Mouse (Mus musculus) lung, adult 18-20 months (tissue): ENCODE measurements at regions not wholly inside any gene's neighbourhood (a gene's known extent, or its start where the extent isn't known, plus 50 kb on each side); places are given as distances from the start of the nearest gene placed in this dataset.

Experiments
- DNase-seq, 2 experiments: peaks; one replicate each; pipeline ENCODE4 v3.0.0; 2022; ENCODE audit warnings: mixed read lengths in 2 of 2

- DNase-seq, result peak; percentile 67 to 71
Observed at GRCm38 (mm10) chr4:114665684-114666083, 155.8 kb upstream of the Gm12830 start.

- no peak for DNase-seq
Observed at GRCm38 (mm10) chr4:114666238-114666978, 155.1 kb upstream of the Gm12830 start.

DNA sequence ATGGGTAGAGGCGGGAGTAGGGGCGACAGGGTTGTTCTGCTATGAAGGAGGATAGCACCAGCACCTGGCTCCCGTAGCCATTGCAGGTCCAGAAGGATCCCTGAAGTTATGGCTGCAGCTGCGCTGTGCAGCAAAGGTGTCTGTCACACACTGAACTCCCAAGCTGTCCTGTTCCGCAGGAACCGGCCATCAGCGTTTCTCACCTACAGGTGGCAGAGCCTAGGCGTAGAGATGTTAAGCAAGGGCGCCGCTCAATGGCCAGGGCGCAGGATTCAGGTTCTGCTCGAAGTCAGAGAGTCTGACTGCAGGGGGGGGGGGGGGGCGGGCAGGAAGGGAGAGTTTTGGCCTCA, 154.6 kb upstream of the Gm12830 start:
- no peak for DNase-seq

GRCm38 (mm10) chr4:114672096-114672720, 149.3 kb upstream of the Gm12830 start:
- no peak for DNase-seq

- no peak for DNase-seq
Observed at GRCm38 (mm10) chr4:114676908-114677898, 144.3 kb upstream of the Gm12830 start.

GRCm38 (mm10) chr4:114678053-114678941, 143.2 kb upstream of the Gm12830 start:
- no peak for DNase-seq

GRCm38 (mm10) chr4:114680360-114680759, 141.2 kb upstream of the Gm12830 start:
- DNase-seq, result no peak

- DNase-seq, result no peak
Observed at GRCm38 (mm10) chr4:114682955-114683354, 138.6 kb upstream of the Gm12830 start.

- no peak for DNase-seq
Observed at GRCm38 (mm10) chr4:114683696-114684095, 137.8 kb upstream of the Gm12830 start.

DNA sequence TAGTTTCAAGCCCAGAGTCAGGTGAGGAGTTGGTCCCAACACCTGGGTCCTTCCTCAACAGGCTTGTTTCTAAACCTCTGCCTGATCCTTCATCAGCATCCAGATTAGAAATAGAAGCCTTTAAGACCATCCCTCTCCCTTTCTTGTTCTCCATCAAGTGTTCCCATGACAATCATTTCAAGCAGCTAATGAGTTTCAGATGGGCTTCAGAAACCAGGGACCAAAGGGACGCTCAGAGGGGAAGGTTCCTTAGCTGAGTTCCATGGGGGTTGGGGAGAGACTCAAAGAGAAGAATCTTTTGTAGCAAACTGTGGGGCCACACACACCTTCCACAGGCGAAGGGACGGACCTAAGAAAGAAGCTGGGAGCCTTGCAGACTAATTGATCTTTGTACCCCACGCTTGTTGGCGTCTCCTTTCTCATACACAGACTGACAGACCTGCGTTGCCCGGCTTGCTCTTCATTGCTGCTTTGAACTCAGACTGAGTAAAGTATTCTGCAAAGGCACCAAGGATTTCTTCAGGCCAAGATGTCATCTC, 136.6 kb upstream of the Gm12830 start:
- DNase-seq, result no peak

- DNase-seq, result no peak
Observed at GRCm38 (mm10) chr4:114685454-114685853, 136.1 kb upstream of the Gm12830 start.

DNA sequence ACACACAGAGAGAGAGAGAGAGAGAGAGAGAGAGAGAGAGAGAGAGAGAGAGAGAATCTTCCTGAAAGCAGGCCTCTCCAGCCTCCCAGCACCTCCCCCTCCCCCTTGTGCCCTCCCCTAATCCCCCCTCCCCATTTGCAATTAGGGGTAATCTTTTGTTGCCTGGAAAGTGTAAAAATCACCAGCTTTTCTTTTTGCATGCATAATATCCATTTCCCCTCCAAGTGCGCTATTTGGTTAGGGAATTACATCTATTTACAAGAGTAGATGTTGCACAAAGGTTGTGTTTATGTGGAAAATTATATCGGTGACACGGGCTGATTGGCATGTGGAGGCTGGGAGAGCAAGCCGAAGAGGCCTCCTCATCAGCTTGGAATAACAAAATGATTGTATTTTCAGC, 135.4 kb upstream of the Gm12830 start:
- no peak for DNase-seq

DNA sequence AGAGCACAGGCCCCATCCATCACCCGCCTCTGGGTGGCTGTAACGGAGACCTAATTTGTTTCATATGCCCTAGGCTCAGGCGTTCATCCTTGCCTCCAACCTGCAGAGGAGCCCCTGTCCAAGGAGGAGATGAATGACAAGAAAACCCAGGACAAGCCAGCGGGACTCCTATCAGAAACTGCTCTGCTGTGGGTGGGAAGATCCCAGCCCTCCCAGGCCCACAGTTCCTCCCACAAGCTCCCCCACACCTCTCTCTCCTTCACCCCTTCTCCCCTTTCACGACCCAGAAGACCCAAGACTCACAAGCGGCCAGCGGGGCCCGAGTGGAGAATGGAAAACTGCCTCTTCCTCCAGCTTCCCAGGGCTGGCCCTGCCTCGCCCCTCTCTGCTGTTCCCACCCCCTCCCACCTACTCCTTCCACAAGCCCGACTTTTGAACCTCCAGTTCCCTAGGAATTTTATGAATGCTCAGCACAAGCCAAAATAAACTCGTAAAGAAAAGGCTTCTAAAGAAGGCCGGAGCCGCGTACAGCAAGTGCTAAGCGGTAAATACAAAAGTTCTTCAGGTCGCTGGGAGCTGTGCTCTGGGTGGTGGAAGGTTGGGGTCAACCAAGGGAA, 133.1 kb upstream of the Gm12830 start:
- peak; percentile 11 to 12 for DNase-seq

- DNase-seq, result no peak
Observed at GRCm38 (mm10) chr4:114688973-114689371, 132.6 kb upstream of the Gm12830 start.

- DNase-seq, result no peak
Observed at GRCm38 (mm10) chr4:114705586-114705985, 115.9 kb upstream of the Gm12830 start.

DNA sequence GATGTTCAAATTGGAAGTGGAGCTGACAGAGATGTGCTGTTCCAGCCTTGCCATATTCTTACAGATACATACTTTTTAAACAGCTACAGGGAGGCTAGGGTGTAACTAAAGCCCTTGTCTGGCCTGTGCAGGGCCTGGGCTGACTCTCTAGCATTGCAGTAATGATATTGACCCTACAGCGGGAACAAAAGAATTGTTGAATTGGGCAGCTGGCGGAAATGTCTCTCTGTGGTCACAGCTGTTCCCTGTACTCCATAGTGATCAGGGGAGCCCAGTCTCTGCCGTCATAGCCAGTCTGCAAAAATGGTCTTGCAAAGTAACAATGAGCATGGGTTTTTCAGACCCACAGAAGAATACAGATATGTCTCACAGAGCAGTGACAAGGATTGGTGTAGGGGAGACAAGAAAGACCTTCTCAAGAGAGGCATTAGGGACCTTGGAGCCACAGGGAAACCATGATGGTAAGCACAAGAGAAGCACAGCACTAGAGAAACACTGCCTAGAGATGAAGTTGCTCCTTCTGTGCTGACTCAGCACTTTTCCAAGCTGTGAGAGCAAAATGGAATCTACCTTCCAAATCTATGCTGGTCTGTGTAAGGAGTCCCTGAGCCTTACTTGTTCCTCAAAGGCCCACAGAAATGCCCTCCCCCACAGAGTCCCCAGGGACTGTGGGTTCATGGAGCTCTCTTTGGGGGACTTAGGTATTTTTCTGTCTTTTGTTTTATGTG, 111.2 kb upstream of the Gm12830 start:
- DNase-seq, result no peak

DNA sequence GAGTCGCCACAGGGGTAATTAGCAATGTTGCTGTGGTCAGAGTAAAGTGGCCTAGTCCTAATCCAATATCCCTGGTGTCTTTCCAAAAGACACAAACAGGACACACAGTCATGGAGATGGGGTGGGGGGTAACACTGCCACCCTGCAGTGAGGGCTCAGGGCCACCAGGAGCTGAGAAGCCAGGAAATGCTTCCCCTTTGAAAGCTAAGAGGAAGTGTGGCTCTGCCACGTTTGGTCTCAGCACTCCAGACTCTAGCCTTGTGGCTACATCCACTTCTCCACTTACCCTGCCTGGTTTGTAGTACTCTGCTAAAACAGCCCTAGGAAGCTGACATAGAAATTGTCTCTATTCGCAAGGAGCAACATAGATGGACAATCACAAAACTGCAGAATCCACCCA, 110.4 kb upstream of the Gm12830 start:
- DNase-seq, result no peak

DNA sequence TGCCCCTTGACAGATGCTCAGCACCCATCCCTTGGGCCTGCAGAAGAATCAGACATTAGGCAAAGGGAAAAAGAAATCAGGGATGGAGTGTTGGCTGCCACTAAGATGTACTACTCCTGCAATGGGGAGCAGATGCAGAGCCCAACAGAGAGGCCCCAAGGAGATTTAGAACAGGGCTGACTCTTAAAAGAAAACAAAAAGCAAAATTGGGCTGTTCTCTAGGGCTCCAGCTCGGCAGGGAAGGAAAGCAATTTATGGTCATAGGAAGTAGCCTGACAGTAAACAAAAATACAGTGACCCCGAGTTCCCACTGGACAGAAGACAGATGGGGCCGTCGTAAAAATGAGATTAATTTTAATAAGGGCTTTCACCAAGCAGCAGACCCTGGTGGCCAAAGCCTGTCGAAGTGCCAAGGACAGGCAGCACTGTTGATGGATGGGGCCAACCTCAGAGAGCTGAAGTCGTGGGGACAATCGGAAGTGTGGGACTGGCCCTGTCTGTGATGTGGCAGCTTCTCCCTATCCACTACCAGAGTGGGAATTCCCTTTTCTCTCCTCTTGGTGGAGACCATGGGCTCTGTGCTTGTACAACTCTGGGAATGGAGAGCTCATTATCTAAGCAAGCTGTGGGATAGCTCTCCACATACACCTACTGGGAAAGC, 109.4 kb upstream of the Gm12830 start:
- DNase-seq, result no peak

DNA sequence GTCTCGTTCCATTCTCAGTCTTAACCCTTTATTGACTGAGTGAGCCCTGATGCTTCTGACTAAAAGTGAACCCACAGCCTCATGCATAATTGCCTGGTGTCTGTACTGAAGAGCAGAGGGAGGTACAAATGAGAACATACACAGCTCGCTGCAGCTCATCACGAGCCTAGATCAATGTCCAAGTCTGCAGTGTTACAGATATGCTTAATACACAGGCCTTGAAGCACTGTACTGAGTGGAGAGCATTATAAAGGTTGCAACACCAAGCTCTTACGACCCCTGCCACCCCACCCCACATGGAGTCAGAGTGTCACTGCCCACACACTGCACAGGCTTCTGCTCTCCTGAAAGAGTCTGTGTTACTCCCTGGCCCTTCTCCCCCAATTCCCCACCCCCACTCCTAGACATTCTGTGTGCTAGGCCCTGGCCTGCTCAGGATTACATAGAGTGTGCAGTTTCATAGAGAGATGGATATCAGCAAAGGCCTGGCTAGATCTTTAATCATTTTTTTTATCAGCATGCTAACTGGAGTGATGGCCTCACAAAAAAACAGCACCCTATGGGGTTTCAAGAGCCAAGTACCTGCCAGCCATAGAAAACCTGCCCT, 108.5 kb upstream of the Gm12830 start:
- DNase-seq, result no peak

GRCm38 (mm10) chr4:114716703-114717102, 104.8 kb upstream of the Gm12830 start:
- no peak for DNase-seq
